Mouse (Mus musculus): Measurements from ENCODE around the gene Grhpr. TPM values are rescaled to one million over a fixed set of nuclear protein-coding genes. Genes with fewer than 3 reads are reported as not detected.

The Grhpr gene
- total and polyA plus RNA-seq, 3 experiments = 76.6 to 204 (median 107) TPM

DNA sequence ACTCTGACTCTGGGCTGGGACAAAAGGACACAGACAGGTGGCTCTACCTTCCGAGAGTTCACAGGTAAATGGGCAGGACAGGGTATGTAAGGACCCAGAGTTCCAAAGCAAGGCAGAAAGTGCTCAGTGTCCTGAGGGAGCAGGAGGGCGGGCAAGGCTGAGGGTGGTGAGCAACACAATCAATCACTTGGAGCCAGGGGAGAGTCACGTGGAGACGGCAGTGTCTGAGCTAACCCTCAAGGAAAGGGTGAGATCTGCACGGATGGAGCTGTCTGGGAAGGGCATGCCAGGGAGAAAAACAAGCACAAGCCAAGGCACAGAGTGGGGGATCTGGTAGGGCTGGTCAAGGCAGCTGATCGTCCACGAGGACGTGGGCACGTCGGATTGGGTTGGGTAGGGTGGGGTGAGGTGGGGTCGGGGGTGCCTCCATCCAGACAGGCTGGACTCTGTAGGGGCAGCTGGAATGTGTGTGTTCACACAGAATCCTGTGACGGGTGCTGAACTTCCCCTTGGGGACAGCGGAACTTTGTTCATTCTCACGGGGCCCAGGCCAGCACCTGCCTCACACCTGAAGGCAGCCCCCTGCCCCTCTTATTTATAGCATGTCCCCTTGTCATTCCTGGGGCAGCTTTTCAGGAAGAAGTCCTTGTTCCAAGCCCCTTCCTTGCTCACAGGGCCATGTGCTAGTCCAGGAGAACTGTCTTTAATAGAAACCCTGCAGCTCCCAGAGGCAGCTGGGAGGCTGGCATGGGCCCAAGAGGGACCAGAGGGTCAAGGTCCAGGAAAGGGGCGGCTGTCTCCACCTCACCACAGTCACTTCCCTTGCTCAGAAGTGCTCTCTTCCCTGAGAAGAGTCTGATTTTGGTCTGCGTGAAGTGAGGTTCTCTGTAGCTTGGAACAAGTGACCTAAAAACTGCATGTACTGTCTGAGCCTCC lies 53.8 kb downstream of the Grhpr start:
- dilution Hi-C loops (cut with MboI; ENCODE audit: extremely low pct_ligation_motif_present, extremely low pct_unique_long_range_greater_than_20kb, low sequenced_read_pairs) = no loop called here

DNA sequence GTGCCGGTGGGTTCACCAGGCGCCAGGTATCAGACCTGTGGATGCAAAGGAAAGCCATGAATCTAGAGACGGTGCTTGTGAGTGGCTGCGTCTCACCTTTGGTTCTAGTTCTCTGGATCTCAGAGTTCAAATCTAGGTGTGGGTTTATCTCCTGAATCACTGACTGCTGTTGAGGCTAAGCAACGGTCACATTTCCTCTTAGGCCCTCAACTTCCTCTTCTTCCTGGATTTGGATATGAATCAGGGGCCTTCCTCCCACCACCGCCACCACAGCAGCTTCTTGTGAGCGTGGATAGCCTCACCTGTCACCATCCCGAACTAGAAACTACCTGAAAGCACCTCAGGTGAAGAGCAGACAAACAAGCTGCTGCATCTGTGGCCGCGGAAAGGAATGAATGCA lies 54.9 kb downstream of the Grhpr start:
- peaks cover 0 to 9% of the 10 kb centered on the region in 2 experiments; a peak in 2 of 4 replicates for H3K4me1 ChIP-seq (ENCODE audit: control insufficient read depth in 1 of 2, insufficient read depth in 2 of 2)
- H3K4me2 ChIP-seq (ENCODE audit: insufficient read depth, low read depth, poor library complexity, severe bottlenecking) = no peak overlapping the region
- dilution Hi-C loops (cut with MboI; ENCODE audit: extremely low pct_ligation_motif_present, extremely low pct_unique_long_range_greater_than_20kb, low sequenced_read_pairs) = no loop called here
- peaks cover 15 to 47% of the 10 kb centered on the region in 2 experiments for H3K36me3 ChIP-seq (replicated peaks in 1 of 2; ENCODE audit: control insufficient read depth in 1 of 2, insufficient read depth in 1 of 2, low read length in 1 of 2)
- no peak for TF ChIP-seq NELFE (IDR thresholded peaks at IDR 0.05; ENCODE audit: low read depth, low read length)
- no peak for TF ChIP-seq SIN3A (IDR thresholded peaks at IDR 0.05; ENCODE audit: low read length)
- TF ChIP-seq RAD21 (IDR thresholded peaks at IDR 0.05; ENCODE audit: low read depth, low read length) = no peak
- TF ChIP-seq CHD2 (IDR thresholded peaks at IDR 0.05; ENCODE audit: low read length) = no peak
- TF ChIP-seq ETS1 (conservative IDR thresholded peaks at IDR 0.05; ENCODE audit: low read depth, low read length) = no peak
- TF ChIP-seq GABPA (IDR thresholded peaks at IDR 0.05; ENCODE audit: insufficient replicate concordance, low read depth, low read length) = no peak
- TF ChIP-seq EP300 (IDR thresholded peaks at IDR 0.05; ENCODE audit: low read length) = no peak
- no peak for TF ChIP-seq MAX (IDR thresholded peaks at IDR 0.05; ENCODE audit: low read length)
- no peak for TF ChIP-seq MAZ (IDR thresholded peaks at IDR 0.05; ENCODE audit: low read depth, low read length)
- TF ChIP-seq TBP (conservative IDR thresholded peaks at IDR 0.05; ENCODE audit: low read depth, low read length) = no peak
- TF ChIP-seq ZC3H11A (IDR thresholded peaks at IDR 0.05; ENCODE audit: low read depth, low read length) = no peak
- no peak for TF ChIP-seq ZNF384 (IDR thresholded peaks at IDR 0.05; ENCODE audit: low read depth, low read length)
- no peak for TF ChIP-seq POLR2AphosphoS2 (IDR thresholded peaks at IDR 0.05; ENCODE audit: low read depth, low read length)
- TF ChIP-seq UBTF (IDR thresholded peaks at IDR 0.05; ENCODE audit: low read depth, low read length) = no peak
- no peak for TF ChIP-seq E2F4 (IDR thresholded peaks at IDR 0.05; ENCODE audit: insufficient replicate concordance, low read depth, low read length)
- TF ChIP-seq IRF4 (IDR thresholded peaks at IDR 0.05; ENCODE audit: low read depth, low read length) = no peak
- TF ChIP-seq CTCF (conservative IDR thresholded peaks at IDR 0.05 in 1 of 2, IDR thresholded peaks at IDR 0.05 in 1 of 2; ENCODE audit: low read depth in 2 of 2, low read length in 2 of 2) = no peak
- no peak for TF ChIP-seq JUN (IDR thresholded peaks at IDR 0.05; ENCODE audit: insufficient read depth, low read depth, low read length)
- no peak for TF ChIP-seq ZKSCAN1 (IDR thresholded peaks at IDR 0.05; ENCODE audit: borderline replicate concordance, low read depth, low read length)
- no peak for TF ChIP-seq KAT2A (IDR thresholded peaks at IDR 0.05; ENCODE audit: insufficient replicate concordance, low read length)
- in situ Hi-C loops (cut with MboI; ENCODE audit: low pct_ligation_motif_present, low pct_unique_long_range_greater_than_20kb, low sequenced_read_pairs) = no loop called here
- no peaks in the 10 kb centered on the region for H3K79me2 ChIP-seq (replicated peaks; ENCODE audit: control insufficient read depth, extremely low read depth, insufficient read depth, poor library complexity, severe bottlenecking)
- no peak overlapping the region for H3K9ac ChIP-seq (ENCODE audit: insufficient read depth, low read depth)
- H3K27me3 ChIP-seq (replicated peaks) = no peaks in the 10 kb centered on the region
- no peak overlapping the region for H3K4me3 ChIP-seq (replicated peaks in 1 of 3; ENCODE audit: low read depth in 2 of 3, low read length in 2 of 3, poor library complexity in 1 of 3)
- no peak for DNase-seq (ENCODE audit: extremely low read depth)
- no peak overlapping the region for H3K27ac ChIP-seq (ENCODE audit: insufficient read depth, low read depth)
- H3K9me3 ChIP-seq (replicated peaks; ENCODE audit: low read length) = no peaks in the 10 kb centered on the region

More for the DNA sequence above, 53.8 kb downstream of the Grhpr start:
- Histone ChIP-seq H3K36me3 (replicated peaks in 1 of 2; ENCODE audit: control insufficient read depth in 1 of 2, insufficient read depth in 1 of 2, low read length in 1 of 2) (peaks cover 23 to 58% of the 10 kb centered on the region in 2 experiments), H3K4me3 (replicated peaks in 1 of 3; ENCODE audit: low read depth in 2 of 3, low read length in 2 of 3, poor library complexity in 1 of 3) (no peak overlapping the region), H3K4me2 (ENCODE audit: insufficient read depth, low read depth, poor library complexity, severe bottlenecking) (no peak overlapping the region), H3K4me1 (ENCODE audit: control insufficient read depth in 1 of 2, insufficient read depth in 2 of 2) (peaks cover 0 to 9% of the 10 kb centered on the region in 2 experiments; a peak in 2 of 4 replicates), H3K27me3 (replicated peaks) (no peaks in the 10 kb centered on the region), H3K27ac (ENCODE audit: insufficient read depth, low read depth) (no peak overlapping the region), H3K9ac (ENCODE audit: insufficient read depth, low read depth) (no peak overlapping the region), H3K79me2 (replicated peaks; ENCODE audit: control insufficient read depth, extremely low read depth, insufficient read depth, poor library complexity, severe bottlenecking) (no peaks in the 10 kb centered on the region), H3K9me3 (replicated peaks; ENCODE audit: low read length) (no peaks in the 10 kb centered on the region)
- TF ChIP-seq GABPA (IDR thresholded peaks at IDR 0.05; ENCODE audit: insufficient replicate concordance, low read depth, low read length) = no peak
- no peak for TF ChIP-seq RCOR1 (conservative IDR thresholded peaks at IDR 0.05; ENCODE audit: low read depth, low read length)
- TF ChIP-seq PAX5 (IDR thresholded peaks at IDR 0.05; ENCODE audit: low read length) = no peak
- TF ChIP-seq USF2 (conservative IDR thresholded peaks at IDR 0.05; ENCODE audit: low read depth, low read length) = no peak
- no peak for TF ChIP-seq IRF4 (IDR thresholded peaks at IDR 0.05; ENCODE audit: low read depth, low read length)
- TF ChIP-seq UBTF (IDR thresholded peaks at IDR 0.05; ENCODE audit: low read depth, low read length) = no peak
- TF ChIP-seq ETS1 (conservative IDR thresholded peaks at IDR 0.05; ENCODE audit: low read depth, low read length) = no peak
- no peak for TF ChIP-seq ZNF384 (IDR thresholded peaks at IDR 0.05; ENCODE audit: low read depth, low read length)
- no peak for TF ChIP-seq ZKSCAN1 (IDR thresholded peaks at IDR 0.05; ENCODE audit: borderline replicate concordance, low read depth, low read length)
- TF ChIP-seq CHD2 (IDR thresholded peaks at IDR 0.05; ENCODE audit: low read length) = no peak
- in situ Hi-C loops (cut with MboI; ENCODE audit: low pct_ligation_motif_present, low pct_unique_long_range_greater_than_20kb, low sequenced_read_pairs) = no loop called here
- DNase-seq (ENCODE audit: extremely low read depth) = no peak
